Mouse (Mus musculus) thymus, postnatal 14 days (tissue): ENCODE measurements around the gene Dnajc7.
"Not testable (repeated sequence)": the region's sequence is repeated elsewhere in the genome, so short reads cannot be mapped to it uniquely, and the experiment has no call there.

Experiments
- DNase-seq: peaks from one replicate; pipeline ENCODE4 v3.0.0; 2021

Gene Dnajc7

DNA sequence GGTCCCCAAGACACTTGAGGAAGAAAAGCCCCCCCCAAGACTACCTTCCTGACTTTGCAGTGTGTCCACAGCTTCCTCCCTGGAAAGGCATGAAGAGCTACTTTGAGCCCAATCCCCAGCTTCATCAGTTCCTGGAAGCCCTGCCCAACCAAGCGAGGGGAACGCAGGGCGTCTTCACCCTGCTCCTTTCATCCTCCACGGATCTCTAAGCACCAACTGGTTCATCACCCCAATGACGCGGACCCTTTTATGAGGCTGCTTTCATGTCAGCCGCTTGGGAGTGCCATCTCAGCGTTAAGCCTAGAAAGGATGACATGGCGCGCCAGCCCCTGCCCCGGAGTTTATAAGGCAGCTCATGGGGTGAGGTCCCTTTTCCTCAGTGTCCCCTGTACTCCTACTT is at the start of gene Dnajc7:
Dnajc7 (minus strand) TSS at position 187 of the 400 bp plus-strand sequence.
- peak; percentile 65 for DNase-seq

DNA sequence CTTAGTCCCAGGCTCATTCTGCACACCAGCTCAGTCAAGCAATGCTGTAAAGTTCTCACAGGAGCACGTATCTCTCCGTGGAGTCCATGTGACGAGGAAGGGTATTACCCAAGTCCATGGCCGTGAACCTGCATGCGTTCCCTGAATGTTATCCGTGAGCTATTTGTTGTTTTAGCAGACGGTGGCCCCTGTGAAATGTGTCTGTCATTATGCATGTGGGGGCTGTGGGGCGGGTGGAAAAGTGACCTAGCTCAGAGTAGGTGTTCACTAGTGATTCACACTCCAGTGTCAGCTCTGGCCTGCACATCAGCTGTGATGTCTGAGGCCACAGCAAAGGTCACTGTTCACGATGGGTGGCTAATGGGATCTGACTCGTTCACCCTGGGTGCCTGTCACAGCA is 39.8 kb upstream of the Dnajc7 start:
- DNase-seq, result no peak

- DNase-seq, result no peak
Measured at GRCm38 (mm10) chr11:100656458-100656857, 36.5 kb upstream of the Dnajc7 start.

DNA sequence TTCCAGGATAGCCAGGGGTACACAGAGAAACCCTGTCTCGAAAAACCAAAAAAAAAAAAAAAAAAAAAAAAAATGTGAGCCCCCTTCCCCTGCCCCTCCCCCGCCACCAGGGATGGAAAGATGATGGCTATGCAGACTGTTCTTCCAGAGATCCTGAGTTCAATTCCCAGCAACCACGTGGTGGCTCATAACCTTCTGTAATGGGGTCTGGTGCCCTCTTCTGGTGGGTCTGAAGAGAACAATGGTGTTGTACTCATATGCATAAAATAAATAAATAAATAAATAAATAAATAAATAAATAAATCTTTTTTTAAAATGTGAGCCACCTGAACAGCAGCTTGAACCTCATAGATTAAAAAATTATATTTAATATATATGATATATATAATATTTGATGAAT is 35.6 kb upstream of the Dnajc7 start:
- DNase-seq, result peak; percentile 14

- no peak for DNase-seq
Measured at GRCm38 (mm10) chr11:100651748-100652147, 31.8 kb upstream of the Dnajc7 start.

- no peak for DNase-seq
Measured at GRCm38 (mm10) chr11:100651205-100651604, 31.2 kb upstream of the Dnajc7 start.

DNA sequence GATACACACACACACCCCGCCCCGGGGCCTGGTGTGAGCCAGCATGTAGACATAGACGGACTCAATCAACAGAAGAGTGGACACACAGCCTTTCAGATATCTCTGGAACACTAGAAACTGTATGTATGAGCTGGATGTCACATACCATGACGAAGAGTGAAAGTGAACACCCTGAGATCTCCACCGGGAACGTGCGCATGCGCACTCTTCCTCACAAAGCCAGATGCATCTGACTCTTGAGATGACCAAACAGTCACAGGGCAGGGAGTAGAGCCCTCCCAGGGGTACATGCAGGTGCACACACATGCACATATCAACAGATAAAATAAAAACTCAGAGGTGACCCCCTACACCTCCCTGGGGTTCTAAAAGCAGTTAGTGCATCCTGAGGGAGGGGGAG is 28.4 kb upstream of the Dnajc7 start:
- DNase-seq, result no peak

GRCm38 (mm10) chr11:100646265-100646664 is 26.3 kb upstream of the Dnajc7 start:
- DNase-seq, result peak; percentile 78

DNA sequence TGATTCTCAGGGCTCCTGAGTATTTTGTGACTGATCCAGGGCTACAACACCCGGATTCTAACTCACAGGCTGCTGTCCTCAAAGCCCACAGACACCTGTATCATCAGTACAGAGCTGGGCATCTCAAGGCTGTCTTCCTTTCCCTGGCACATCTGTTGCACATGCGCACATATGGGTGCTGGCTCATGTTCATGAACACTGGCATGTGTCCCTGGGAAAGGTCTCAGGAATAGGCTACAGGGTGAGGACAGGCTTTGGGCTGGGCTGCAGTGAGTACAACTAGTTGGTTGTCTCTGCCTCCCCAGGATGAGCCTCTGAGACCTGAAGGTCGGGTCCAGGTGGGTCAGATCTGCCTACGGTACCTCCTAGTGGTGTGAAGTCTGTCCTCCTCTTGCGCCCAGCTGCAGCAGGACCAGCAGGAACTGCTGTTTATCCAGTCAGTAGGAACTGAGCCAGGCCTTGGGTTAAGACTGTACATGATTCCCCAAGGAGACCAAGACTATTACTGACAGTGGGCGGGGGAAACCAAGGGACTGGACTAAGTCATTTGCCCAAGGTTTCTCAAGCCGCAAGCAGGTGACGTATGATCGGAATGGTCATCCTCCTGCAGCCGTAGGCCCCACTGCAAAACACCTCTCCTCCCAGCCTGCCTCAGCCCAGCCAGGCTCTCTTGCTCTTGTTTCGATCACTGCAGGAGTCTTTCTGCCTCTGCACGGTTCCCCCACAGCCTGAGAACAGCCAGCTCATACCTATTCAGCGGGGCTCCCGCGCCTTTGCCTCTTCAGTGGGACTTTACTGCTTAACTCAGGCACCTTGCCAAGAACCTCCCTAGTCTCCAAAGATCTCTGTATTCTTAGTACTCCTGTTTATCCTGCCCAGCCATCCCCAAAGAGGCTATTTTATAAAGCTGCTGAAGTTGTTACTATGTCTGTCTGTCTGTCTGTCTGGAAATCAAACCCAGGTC is 23.9 kb upstream of the Dnajc7 start:
- DNase-seq, result no peak

GRCm38 (mm10) chr11:100640159-100640906 is 20.4 kb upstream of the Dnajc7 start:
- DNase-seq, result peak; percentile 45

- no peak for DNase-seq
Measured at GRCm38 (mm10) chr11:100634530-100634929, 14.6 kb upstream of the Dnajc7 start.

DNA sequence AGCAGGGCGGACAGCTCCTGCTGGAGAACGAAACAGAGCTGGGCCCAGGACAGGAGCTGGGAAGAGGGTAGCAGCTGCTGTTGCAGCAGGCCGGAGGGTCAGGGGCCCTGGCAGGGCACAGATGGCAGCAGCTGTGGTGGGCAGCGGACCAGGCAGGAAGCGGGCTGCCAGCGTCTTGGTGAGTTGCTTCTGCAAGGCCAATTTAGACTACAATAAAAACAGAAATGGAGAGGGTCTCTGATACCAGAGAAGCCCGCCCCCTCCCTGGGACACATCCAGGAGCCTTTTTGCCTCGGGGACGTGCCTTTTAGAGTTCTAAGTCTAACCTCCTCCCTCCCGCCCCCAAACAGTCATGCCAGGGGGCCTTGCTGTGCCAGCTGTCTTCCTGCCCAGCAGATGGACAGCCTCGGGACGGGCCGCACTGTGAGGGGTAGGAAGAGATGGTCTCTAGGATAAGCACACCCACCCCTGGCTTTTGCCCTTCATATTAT is 8.9 kb upstream of the Dnajc7 start:
- DNase-seq, result no peak

- no peak for DNase-seq
Measured at GRCm38 (mm10) chr11:100628056-100628455, 8.1 kb upstream of the Dnajc7 start.

DNA sequence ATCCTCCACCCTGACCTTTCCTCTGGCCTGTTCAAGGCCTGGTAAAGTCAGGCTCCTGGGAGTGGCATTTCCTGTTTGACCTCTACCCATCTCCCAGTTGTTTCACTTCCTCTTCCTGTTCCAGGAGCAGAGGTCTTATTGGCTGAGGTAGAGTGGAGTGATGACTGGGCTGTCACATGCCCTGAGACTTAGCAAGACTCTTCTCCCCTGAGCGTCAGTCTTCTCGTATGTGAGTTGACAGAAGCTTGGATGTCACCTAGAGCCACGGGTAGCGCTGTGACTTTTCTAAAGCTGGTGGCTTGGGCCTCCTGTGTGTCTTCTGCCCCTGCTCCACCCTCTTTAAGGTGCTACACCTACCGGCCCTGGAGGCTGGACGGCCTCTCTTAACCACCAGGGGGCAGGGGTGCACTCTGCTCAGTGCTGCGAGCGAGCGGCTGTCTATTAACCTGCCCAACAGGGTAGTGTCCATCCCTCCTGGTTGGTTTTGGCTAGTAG is 6.8 kb upstream of the Dnajc7 start:
- peak; percentile 80 for DNase-seq

GRCm38 (mm10) chr11:100625754-100626700 is 6.1 kb upstream of the Dnajc7 start:
- DNase-seq, result no peak

DNA sequence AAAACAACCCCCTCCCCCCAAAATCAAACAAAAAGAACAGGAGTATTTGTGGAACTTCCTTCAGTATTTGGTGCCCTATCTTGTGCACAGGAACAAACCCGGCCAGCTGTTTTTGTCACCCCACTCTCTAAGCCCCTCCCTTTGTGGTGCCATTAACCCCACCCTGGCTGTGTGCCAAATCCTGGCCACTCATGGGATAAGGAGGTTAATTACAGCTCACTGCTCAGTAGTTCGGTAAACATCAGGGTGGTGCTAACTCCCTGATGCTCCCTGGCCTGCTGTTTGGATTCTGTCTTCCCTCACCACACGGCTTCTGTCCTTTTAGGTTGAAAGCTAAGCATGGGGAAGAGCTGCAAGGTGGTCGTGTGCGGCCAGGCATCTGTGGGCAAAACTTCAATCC is 3.9 kb upstream of the Dnajc7 start:
- DNase-seq, result no peak

DNA sequence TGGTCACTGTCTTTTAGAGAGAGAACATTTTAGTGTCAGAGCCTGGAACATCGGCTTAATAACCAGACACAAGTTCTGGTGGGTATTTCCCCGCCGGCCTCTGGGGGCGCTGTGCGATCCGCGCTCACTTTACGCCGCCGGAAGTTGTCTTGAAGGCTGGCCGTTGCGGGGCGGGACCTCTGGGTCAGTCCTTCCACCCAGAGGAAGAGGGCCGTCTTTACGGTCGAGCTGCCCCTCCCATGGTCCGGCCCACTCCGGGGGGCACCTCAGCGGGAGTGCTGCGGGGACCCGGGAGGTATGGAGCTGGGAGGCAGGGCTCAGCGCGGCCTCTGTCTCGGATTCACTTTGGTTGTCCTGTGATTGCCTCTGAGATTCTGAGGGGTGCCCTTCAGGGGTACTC is 2.7 kb upstream of the Dnajc7 start:
- DNase-seq, result peak; percentile 94

GRCm38 (mm10) chr11:100619485-100619975 is 438 bp downstream of the Dnajc7 start:
- DNase-seq, result peak; percentile 98

DNA sequence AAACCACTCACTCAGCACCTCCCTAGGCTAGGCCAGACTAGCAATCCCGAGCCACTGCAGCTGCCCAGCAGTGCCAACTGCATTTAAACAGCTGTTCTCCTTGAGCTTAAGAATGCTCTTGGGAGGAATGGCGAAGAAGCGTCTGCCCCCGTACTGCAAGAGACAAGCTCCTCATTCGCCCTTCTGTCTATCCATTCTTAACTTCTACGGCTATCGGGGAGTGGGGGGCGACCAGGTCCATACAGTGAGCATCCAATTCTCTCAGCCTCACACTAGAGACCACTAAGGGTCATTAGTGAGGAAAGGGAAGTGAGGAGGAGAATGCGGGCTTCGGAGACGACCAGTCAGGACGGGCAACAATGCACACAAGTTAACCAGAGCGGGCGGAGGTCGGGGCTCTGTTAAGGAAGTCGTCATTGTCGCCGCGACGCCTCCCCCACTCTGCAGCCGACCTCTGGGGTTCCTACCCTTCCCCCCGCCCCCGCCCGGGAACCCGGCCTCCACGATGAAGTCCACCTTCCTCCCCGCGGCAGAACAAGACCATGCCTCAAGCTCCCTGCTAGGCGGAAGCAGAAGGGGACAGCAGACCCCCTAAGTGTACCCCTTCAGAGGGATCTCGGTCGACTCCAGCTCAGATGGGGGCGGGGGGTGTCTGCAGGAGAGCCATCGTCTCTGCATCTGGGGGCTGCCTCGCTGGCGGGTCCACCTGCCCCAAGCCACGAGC is 1.0 kb downstream of the Dnajc7 start, which contains the start of gene Nkiras2:
Nkiras2 (plus strand) TSS at position 484 of the 724 bp plus-strand sequence.
- DNase-seq, result peak; percentile 87

GRCm38 (mm10) chr11:100617480-100617879 is 2.5 kb downstream of the Dnajc7 start:
- DNase-seq, result no peak

GRCm38 (mm10) chr11:100616836-100617235 is 3.1 kb downstream of the Dnajc7 start:
- not testable (repeated sequence) for DNase-seq
